15 mouse cellular contexts compared by ENCODE assay signal in genomic region chr4:121023464-121023863, GRCm38 (mm10). TPM values are rescaled to one million over a fixed set of nuclear protein-coding genes. Genes with fewer than 3 reads are reported as not detected.
"Had no signal": no experiment of that assay in that cellular context is flagged by ENCODE, and none has a peak within 500 bp of the region (broad histone marks: within the 10 kb centered on the region; RNA-seq: fewer than 3 reads in every experiment).

No protein-coding gene starts in this region.

- DNase-seq: retina, postnatal 1 day; right cerebral cortex, adult 18-20 months; right cerebral cortex, postnatal 14 days; right cerebral cortex, postnatal 25 days; right cerebral cortex, postnatal 4 days; thymus, adult 18-20 months; thymus, adult 2 months; thymus, postnatal 14 days; thymus, postnatal 25 days; thymus, postnatal 36 days; thymus, postnatal 4 days had no signal

- H3K4me1 ChIP-seq: neural tube, embryonic 13.5 days; neural tube, embryonic 15.5 days; stomach, embryonic 15.5 days had no signal

- H3K9me3 ChIP-seq: neural tube, embryonic 13.5 days; neural tube, embryonic 15.5 days; stomach, embryonic 15.5 days had no signal

- H3K4me3 ChIP-seq: neural tube, embryonic 13.5 days; neural tube, embryonic 15.5 days; stomach, embryonic 15.5 days had no signal

- H3K36me3 ChIP-seq: neural tube, embryonic 13.5 days; neural tube, embryonic 15.5 days; stomach, embryonic 15.5 days had no signal

- H3K27me3 ChIP-seq: neural tube, embryonic 13.5 days; neural tube, embryonic 15.5 days; stomach, embryonic 15.5 days had no signal

- H3K9ac ChIP-seq: neural tube, embryonic 13.5 days; neural tube, embryonic 15.5 days; stomach, embryonic 15.5 days had no signal

- H3K27ac ChIP-seq: neural tube, embryonic 13.5 days; neural tube, embryonic 15.5 days; stomach, embryonic 15.5 days had no signal

- H3K4me2 ChIP-seq: neural tube, embryonic 13.5 days; neural tube, embryonic 15.5 days; stomach, embryonic 15.5 days had no signal

RNA-seq across cellular contexts. Expression of gene Col9a2, which starts 15.7 kb away (rescaled TPM):
- total RNA-seq: neutrophil, adult 5-6 weeks had no signal
